Mouse (Mus musculus) urinary bladder, postnatal 25 days (tissue): Measurements from ENCODE around the gene Cd47.

Experiments
- DNase-seq: peaks from one replicate; pipeline ENCODE4 v3.0.0; 2022; ENCODE audit warnings: low spot score

Cd47 gene

DNA sequence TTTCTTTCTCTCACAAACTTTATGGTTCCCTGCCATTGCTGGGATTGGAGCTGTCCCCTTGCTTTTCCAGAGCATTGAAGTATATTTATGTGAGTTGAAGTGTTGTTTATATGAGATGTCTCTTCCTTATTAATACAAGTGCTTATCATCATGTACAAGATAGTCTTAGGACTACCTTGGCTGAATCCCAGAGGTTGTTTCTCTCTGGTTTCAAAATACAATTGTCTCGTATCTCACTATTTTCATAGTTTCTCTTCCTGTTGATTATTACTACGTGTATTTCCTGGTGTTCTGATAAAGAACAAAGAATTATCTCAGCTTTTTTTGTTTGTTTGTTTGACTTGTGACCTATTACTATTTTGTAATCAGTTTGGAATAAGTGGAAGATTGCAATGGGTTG is 73.6 kb downstream of the Cd47 start:
- DNase-seq, result no peak

DNA sequence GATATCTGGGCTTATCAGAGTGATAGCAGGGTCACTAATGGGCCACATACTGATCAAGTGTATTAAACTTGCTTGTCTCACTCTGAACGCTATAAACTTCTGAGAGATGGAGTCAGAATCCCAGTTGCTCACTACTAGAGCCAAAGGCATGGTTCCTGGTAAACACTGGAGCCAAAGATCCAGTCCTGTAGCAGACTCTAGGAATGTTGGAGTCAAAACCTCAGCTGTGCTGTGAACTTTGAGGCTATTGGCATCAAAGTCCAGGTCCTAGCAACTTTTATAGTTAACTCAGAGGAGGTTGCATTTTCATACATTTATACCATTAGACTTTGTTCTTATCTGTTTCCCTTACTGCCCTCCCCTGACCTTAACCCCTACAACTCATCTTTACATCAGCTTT is 74.2 kb downstream of the Cd47 start:
- no peak for DNase-seq

DNA sequence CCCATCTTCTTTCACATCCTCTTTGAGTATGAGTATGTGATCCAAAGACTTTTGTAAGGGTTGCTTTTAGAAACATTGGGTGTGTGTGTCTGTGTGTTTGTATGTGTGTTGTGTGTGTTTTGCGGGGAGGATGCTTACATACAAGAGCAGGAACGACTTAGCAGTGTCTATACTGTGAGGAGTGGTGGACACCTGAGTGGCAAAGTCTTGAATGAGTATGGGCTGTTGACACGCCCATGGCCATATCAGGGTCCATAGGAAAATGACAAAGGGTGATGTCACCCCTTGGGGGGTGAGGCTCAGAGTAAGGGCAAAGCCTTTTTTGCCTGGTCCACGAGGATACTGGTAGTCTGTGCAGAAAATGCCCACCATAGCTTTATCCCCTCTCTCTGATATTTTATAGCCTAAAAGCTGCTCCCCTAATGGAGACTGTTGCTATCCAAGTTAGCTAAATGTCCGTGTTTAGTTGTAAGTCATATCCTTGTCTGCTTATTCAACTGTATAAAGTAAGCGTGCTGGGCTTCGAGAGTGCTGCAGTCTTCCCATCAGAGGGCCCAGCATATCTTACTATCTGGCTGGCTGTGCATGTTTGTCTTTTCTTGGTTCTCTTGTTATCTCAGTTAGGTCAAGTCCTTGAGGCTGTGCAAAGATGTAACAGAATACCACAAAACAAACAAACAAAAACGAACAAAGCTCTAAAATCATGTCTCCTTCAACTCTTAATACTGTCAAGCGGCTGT is 76.1 kb downstream of the Cd47 start:
- no peak for DNase-seq

DNA sequence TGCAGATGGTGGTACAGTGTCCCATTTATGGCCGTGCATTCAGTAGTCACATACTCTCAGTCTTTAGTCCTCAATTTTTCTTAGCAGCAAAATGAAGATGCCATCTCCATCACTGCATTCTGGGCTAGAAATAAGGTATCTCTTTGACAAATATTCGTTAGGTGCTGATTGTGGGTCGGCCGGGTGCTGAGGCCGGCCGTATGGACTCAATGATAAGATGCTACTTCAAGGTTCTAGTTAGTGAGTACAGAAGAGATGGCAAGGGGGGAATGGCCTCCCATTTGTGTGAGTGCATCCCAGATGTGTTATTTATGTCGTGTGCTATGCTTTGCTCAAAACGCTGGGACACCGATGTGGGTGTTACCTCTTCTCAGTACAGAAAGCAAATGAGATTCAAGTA is 76.9 kb downstream of the Cd47 start:
- no peak for DNase-seq

DNA sequence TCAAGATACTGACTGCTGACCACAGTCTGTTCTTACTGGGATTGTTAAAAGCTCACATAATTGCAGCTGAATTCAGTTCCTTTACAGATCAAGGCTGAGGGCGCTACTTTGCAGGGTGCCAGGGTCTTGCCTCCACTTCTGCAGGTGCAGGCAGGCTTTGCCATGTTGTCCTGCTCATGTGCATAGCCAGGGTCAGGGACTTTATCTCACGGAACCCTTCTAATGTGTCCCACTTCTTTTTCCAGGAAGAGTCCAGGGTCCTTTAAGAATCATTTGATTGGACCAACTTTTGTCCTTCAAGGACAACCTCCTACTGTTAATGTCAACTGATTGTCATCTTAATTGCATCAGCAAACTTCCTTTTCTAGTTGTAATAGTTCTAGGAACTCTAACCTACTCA is 77.7 kb downstream of the Cd47 start:
- no peak for DNase-seq

DNA sequence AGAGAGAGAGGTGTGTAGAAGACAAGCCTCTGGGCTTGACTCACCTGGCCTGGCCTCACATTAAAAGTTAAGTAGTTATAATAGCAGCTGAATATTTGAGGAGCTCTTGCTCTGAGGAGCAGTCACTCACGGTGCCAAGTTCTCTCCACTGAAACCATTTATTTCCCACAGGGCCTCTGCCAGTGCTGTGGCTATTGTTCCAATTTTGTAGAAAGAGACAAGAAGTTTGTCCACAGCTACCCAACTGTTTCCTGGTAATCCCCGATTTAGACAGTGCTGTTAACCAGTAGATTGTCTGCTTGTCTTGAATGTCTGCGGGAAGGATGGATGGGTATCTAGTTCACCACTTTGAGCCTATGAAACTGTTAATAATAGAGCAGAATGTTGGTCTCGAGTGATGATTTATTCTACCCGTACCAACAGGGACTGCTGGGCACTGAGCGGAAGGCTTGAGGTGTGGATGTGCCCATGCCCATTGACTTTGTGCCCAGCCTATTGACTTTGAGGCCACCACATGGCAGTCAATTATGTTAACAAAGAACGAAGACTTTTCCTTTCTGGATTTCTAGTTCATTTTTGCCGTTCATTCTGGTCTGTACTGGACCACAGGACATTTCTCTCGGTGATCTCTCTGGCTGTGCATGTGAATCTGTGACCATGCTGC is 86.2 kb downstream of the Cd47 start:
- DNase-seq, result no peak

DNA sequence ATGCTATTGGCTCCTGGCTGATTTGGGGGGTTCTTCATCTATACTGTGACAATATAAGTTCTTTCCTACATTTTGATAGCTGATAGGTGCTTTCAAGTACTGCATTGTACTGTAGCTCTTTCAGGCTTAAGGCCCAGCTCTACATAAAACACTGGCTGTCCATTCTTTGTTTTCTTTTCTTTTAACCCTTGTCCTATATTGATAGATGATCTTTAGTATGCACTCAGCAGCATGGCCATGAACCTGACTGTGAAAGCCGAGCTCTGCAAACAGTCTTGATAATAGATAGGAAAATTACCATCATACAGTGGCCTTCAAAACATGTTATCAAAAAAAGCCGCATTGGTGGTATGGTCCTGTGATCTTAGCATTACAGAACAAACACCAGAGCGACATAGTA is 87.0 kb downstream of the Cd47 start:
- no peak for DNase-seq

DNA sequence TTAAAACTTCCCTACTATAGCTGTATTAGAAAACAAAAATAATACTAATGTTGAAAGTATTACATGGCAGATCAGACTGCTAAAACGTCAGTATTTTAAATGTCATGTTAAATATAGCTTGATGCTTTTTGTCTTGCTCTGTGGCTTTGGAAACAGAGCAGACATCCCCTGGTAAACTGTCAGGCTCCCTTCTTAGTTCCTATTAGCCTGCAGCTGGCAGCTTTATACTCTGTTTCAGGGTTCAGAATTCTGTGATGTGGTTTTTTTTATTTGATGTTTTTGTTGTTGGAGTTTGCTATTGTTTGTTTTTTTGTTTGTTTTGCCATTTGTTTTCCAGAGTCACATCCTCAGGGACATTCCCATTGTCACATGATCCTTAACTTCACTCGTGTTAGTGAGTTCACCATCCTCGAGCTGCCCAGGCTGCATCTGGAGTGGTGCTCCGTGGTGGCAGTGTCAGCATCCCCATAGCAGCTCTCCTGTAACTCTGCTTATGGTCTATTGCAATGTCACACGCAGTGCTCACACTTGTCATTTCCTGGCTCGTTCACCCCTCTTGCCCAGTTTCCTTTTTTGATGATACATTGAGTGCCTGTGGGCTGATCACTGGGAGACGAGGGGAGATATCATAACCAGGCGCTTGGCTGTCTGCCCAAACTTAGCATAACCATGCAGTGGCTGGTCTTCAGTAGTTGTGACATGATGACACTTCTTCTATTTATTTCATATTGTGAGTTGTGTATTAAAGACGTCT is 87.7 kb downstream of the Cd47 start:
- DNase-seq, result no peak

DNA sequence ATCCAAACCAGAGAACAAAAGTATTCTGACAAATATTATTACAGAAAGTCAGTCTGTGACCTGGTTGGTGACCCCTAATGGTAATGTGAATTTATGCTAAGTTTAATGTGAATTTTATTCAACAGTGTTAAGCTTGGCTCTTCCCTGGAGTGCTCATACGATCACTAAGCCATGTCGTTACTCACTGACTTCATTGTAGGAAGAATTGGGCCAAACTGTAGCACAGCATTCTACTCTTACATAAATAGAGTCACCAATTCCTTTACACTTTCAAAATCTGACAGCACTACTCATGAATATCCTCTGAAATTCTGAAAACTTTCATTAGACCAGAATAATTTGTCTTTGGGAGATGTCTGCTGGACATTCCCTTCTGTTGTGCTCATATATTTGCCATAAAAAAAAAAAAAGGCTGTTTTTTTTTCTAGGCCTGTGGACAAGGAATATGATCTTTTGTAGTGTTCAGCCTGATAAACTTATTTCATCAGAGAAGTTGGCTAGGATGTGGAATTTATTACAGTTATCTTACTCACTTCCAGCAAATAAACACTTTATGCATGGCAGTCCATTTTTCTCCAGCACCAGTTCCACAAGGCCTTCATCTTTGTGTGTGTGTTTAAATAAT is 88.8 kb downstream of the Cd47 start:
- DNase-seq, result no peak

DNA sequence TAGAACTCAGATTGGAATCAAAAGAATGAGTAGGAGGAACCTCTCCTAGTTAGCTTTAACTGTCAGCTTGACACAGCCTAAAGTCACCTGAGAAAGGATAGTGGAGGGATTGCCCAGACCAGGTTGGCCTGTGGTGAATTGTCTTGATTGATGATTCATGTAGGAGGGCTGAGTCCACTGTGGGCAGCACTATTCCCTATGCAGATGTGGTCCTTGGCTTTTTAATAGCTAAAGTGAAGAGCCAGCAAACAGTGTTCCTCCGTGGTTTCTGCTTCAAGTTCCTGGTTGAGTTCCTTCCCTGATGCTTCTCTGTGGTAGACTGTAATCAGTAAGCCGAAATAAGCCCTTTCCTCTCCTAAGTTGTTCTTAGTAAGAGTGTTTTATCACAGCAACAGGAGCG is 91.9 kb downstream of the Cd47 start:
- DNase-seq, result no peak

DNA sequence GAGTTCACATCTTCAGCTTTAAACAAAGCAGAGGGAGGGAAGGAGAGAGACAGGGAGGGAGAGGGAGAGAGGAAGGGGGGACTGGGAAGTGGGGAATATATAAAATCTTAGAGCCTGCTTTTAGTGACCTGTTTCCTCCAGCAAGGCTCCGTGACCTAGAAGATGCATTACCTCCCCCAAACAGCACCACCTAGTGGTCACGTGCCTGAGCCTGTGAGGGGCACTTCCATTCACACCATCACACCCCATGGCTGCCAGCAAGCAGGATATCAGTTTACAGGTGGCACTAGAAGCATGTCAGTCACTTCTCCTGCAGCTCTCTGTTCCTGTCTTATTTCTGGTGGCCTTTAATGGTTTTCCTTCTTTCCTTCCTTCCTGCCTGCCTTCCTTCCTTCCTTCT is 92.6 kb downstream of the Cd47 start:
- DNase-seq, result no peak

DNA sequence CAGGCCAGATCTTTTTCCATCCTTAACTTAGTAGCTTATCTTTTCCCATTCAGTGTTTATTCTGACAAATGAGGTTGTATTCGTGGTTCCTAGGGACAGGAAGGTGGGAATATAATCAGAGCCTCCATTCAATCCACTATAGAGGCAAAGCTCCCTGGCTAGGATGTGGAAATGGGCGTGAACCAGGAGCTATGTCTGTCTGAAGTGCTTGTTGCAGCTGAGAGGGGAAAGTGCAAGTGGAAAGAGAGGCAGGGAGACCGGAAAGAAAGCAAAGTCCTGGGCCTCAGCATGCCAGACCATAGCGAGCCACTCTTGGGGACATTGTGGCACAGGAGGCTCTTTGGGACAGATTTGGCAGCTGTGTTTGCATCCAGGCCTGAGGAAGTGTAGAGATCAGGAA is 94.3 kb downstream of the Cd47 start:
- no peak for DNase-seq

DNA sequence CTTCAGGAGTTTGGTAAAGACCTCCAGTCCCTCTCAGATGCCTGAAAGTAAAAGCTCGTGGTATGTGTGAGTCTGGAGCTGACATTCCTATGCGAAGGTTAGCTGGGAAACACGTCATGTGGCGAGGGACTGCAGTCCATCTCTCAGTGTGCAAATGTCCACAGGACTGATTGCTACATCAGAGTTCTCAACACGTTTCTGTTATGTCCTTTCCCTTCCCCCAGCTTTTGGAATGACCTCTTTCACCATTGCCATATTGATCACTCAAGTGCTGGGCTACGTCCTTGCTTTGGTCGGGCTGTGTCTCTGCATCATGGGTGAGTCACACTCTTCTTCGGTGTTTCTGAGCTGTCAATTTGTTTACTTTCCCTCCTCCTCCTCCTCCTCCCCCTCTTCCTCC is 95.8 kb downstream of the Cd47 start:
- no peak for DNase-seq

DNA sequence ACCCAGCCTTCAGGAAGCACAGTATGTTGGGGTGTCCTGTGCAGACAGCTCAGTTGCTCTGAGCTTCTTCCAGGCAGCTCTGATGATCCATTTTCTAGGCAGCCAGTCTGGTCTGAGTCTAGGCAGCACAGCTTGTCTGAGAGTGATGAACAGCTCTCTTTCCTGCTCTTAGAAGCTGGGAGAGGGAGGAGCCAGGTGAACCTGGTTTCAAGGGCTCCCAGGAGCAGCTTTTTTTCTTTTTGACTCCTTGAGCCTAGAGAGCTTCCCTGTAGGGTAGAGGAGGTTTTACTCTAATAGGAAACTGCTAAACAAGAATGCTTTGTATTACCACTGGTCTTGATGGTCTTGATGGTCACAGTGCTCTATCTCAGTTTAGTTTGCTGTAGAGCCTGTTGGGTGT is 101.1 kb downstream of the Cd47 start:
- no peak for DNase-seq

DNA sequence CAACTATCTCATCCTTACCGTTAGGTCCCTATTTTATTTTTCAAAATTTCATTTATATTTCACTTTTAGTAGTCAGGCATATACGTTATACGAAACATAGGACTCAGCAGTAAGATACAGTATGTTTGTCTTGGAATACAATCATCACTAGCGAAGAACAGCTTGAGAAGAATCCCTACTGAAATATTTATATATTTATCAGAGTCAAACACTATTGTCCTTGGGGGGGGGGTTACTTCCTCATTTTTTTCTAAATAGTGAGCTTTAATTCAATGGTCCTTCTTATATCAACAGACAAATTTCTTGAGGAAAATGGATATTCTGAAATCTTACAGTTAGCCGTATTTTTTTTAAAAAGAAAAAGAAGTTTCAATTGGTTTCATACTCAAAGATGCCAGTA is 101.8 kb downstream of the Cd47 start:
- DNase-seq, result no peak

DNA sequence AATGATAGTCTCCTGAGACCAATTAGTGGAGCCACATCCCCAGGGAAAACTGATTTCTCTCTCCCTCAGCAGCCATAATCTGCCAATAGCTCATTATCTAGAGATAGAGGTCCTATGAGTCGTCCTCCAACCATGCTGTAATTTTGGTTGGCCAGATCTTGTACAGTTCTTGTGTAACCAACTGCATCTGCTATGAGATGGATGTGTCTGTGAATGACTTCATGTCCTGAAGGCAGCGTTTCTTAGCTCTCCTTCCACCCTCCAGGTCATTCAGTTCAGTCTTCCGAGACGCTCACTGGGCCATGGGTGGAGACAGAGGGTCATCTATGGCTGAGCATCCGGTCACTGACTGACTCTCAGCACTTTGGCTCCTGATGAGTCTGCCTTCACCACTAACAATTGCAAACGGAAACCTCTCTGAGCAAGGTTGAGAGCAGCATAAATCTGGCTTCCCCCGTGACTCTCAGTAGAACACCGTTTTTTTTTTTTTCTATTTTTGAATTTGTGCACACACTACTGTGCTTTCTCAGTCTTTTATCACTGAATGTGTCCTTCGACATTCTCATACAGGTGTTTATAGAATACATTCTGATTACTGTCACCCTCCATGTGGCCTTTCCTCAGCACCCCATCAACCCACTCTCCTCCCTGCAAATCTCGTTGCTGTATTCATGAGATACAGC is 104.1 kb downstream of the Cd47 start:
- no peak for DNase-seq

DNA sequence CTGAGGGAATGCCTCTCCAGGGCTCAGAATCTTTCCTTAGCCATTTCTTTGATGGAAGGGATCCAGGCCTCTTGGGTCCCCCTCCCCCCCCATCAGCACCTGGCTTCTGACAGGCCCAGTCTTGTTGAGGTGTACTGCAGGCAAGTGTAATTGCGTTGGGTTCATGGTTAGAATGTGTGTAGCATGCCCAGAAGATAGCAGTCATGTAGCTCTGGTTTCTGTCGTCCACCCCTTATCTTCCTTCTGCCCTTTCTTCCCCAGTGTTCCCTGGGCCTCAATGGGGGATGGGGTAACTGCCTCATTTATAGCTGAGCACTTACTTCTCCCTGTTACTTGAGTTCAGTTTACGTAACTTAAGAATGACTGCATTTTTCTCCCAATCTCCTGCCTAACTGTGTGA is 104.7 kb downstream of the Cd47 start:
- no peak for DNase-seq

DNA sequence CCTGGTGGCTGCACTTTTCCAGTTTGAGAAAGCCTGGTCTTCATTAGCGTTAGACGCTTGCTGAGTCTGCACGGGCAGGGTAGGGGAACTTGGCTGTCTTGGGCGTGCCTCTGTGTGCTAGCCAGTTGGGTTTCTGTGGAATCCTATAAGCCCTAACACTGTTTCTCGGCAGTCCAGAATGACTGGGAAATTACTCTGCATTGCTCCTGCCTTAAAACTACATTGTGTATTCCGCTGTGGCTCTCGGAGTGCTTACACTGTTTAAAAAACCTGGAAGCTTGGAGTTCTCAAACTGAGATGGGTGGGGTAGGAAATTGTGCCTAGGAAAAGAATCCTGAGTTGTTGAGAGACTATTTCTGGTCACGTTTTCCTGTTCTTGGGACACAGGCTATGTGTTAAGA is 105.3 kb downstream of the Cd47 start:
- no peak for DNase-seq

DNA sequence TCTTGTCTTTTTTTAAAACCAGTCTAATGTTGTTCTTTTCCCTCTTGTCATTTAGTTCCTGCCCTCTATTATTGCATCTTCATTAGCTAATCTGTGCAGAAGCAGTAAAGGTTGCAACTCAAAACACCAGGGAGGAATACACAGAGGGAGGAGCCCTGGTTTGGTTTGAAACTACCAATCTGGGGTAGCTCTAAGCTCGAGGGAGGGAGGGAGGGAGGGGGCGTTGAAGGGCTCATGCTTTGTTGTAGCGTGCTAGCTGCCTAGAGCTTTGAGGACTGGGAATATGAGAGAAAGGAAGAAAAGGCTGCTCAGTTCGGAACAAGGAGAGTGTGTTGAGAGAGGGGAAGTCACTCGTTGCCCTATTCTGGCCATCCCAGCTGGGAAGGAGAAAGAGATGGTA is 105.7 kb downstream of the Cd47 start:
- DNase-seq, result no peak

DNA sequence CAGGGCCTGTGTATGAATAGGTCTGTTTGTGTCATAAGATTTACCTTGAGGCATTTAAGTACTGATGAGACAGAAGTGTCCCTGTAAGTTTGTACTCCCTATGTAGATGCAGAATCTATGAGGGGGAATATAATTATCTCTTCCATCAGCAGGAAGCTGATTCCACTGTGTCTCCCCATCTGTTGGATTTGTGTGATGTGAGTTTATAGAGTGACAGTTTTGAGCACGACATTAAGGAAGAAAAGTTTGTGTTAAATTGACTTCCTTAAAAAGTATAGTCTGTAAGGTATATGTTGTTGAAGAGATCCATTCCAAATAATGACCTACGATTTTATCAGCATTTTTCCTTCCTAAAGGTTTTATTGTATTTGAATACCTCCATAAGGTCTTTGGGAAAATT is 106.6 kb downstream of the Cd47 start:
- DNase-seq, result no peak

DNA sequence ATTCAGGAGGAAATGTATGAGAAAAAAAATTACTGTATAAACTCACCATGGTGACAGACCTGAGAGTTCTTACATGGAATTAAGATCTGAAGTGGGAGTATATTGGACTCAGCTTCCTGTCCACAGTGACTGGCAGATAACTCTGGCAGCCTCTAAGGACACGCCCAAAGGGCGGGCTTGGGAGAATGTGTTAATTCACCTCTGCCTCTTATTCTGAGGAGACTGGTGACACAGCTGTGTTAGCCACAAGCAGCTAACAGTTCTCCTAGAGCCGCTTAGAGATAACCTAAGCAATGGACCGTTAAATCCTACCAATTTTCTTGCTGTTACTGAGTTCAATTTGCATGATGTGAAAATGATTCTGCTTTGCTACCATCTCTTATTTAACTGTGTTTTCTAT is 107.0 kb downstream of the Cd47 start:
- DNase-seq, result no peak

DNA sequence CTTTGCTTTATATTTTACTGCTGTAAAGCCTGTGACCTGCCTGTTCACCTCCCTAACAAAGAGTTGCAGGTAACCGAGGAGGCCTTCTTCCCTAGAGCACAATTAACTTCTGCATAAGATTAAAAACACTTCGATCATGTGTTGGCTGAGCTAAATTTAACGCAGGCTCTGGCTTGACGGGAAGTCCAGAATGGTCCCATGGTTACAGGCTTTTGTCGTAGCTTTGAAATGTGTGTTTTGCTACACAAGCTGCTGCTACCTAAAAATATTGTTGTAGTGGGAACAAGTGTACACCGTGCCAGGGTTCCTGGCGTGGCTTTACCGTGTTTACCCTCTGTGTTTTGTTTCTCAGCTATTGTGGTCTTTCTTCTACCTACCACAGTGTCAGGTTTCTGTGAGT is 109.2 kb downstream of the Cd47 start:
- no peak for DNase-seq
